Mouse (Mus musculus): ENCODE data around the gene Zfp229. TPM values are rescaled to one million over a fixed set of nuclear protein-coding genes. Genes with fewer than 3 reads are reported as not detected.

Gene Zfp229
- polyA plus RNA-seq, 1 experiment from 2014 or later = 5.2 TPM

DNA sequence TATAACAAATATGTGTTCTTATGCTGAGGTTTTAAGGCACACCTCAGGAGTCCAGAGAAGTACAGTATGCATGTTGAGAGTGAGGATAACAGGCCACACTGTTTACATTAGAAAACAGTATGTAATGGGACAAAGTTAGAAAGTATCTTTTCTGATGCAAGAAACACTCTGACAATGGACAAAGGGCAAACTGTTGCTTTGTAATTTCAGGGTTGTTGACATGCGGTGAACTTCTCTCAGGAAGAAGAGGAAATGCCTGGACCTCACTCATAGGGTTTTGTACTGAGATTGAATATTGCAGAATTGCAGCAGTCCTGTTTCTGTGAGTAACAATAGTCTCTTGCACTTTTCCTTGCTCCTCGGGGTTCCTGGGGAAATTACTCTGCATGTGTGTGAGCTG lies 22.2 kb upstream of the Zfp229 start:
- Histone ChIP-seq H3K36me3 (ENCODE audit: control insufficient read depth, insufficient read depth, low read length) (peaks cover 23% of the 10 kb centered on the region), H3K4me3 (ENCODE audit: control insufficient read depth in 1 of 2, insufficient read depth in 1 of 2, low read depth in 1 of 2, low read length in 2 of 2) (peak overlapping the region; percentile 9 to 70; a peak in 3 of 4 replicates), H3K27ac (replicated peaks in 1 of 2; ENCODE audit: control insufficient read depth in 1 of 2, insufficient read depth in 1 of 2, low read depth in 2 of 2, low read length in 2 of 2) (peak overlapping the region; percentile 22 to 41; a peak in 2 of 4 replicates), H3K9ac (ENCODE audit: low read length) (peak overlapping the region; percentile 84), H3K9me3 (ENCODE audit: control insufficient read depth, low read length) (no peaks in the 10 kb centered on the region), H3K4me1 (ENCODE audit: control insufficient read depth in 2 of 2, insufficient read depth in 2 of 2, low read length in 2 of 2) (peaks cover 3 to 5% of the 10 kb centered on the region in 2 experiments; a peak in 2 of 4 replicates), H3K4me2 (ENCODE audit: low read length) (peak overlapping the region; percentile 79), H3K27me3 (ENCODE audit: control insufficient read depth, insufficient read depth, low read length) (no peaks in the 10 kb centered on the region)
- ATAC-seq (ENCODE audit: insufficient number of reproducible peaks, insufficient read depth, low FRiP score, low read depth) = no peak
- WGBS = 56% methylated on average over 2 of the region's 2 CpGs

DNA sequence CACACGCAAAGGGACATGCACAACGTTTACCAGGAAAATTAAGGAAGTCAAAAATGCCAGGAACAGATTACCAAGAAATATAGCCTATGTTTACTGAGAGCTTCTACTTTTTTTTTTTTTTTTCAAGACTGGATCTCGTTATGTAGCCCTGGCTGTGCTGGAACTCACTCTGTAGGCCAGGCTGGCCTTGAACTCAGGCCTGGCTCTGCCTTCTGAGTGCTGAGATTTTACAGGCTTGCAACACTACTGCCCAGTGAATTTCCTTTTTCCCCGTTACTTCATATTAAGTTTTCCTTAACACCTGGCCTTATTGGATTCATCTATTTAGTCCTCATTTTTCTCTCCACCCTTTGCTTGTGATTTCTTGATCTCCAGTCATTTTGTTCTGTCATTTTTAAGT lies 2.5 kb downstream of the Zfp229 start:
- H3K27ac ChIP-seq (replicated peaks in 1 of 2; ENCODE audit: control insufficient read depth in 1 of 2, insufficient read depth in 1 of 2, low read depth in 2 of 2, low read length in 2 of 2) = peak overlapping the region; percentile 67 to 68; a peak in 3 of 4 replicates
- 89% methylated on average over 4 of the region's 4 CpGs for WGBS

DNA sequence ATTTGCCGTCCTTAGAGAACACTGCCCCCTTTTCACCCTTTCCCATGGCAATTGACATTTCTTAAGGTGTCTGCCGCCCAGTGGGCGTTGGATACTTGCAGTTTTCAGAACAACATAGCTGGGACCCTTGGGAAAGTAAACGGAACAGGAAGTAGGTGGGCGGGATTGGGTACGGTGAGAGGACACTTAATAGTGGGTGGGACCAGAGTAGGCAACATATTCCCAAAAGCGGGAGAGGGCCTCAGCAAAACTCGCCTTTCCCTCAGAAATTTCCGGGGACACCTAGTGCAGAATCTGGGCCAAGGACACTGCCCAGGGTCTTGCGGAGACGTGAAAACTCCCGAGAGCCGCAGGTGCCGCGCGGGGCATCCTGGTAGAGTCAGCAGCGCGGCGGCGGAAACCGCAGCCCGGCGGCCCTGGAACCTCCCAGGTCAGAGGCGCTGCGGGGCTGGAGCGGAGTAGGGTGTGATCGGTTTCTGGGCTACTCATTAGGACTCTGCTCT lies 3.0 kb downstream of the Zfp229 start:
- Histone ChIP-seq H3K9me3 (ENCODE audit: control insufficient read depth, low read length) (no peaks in the 10 kb centered on the region), H3K4me3 (ENCODE audit: control insufficient read depth in 1 of 2, insufficient read depth in 1 of 2, low read depth in 1 of 2, low read length in 2 of 2) (peak overlapping the region; percentile 58 to 71), H3K9ac (ENCODE audit: low read length) (peak overlapping the region; percentile 74), H3K27me3 (ENCODE audit: control insufficient read depth, insufficient read depth, low read length) (no peaks in the 10 kb centered on the region), H3K27ac (replicated peaks in 1 of 2; ENCODE audit: control insufficient read depth in 1 of 2, insufficient read depth in 1 of 2, low read depth in 2 of 2, low read length in 2 of 2) (peak overlapping the region; percentile 67 to 68), H3K4me1 (ENCODE audit: control insufficient read depth in 2 of 2, insufficient read depth in 2 of 2, low read length in 2 of 2) (peaks cover 3 to 8% of the 10 kb centered on the region in 2 experiments; a peak in 3 of 4 replicates), H3K4me2 (ENCODE audit: low read length) (peak overlapping the region; percentile 71), H3K36me3 (ENCODE audit: control insufficient read depth, insufficient read depth, low read length) (peaks cover 16% of the 10 kb centered on the region)
- WGBS = under 1% methylated on average over 27 of the region's 27 CpGs
- peak; percentile 87 for ATAC-seq (ENCODE audit: insufficient number of reproducible peaks, insufficient read depth, low FRiP score, low read depth)

More for the DNA sequence above, 2.5 kb downstream of the Zfp229 start:
- H3K9me3 ChIP-seq (ENCODE audit: control insufficient read depth, low read length) = no peaks in the 10 kb centered on the region
- no peaks in the 10 kb centered on the region for H3K27me3 ChIP-seq (ENCODE audit: control insufficient read depth, insufficient read depth, low read length)
- H3K36me3 ChIP-seq (ENCODE audit: control insufficient read depth, insufficient read depth, low read length) = peaks cover 14% of the 10 kb centered on the region
- H3K9ac ChIP-seq (ENCODE audit: low read length) = peak overlapping the region; percentile 74
- peak overlapping the region; percentile 71 for H3K4me2 ChIP-seq (ENCODE audit: low read length)
- no peak for ATAC-seq (ENCODE audit: insufficient number of reproducible peaks, insufficient read depth, low FRiP score, low read depth)
- peaks cover 3 to 8% of the 10 kb centered on the region in 2 experiments; a peak in 3 of 4 replicates for H3K4me1 ChIP-seq (ENCODE audit: control insufficient read depth in 2 of 2, insufficient read depth in 2 of 2, low read length in 2 of 2)
- peak overlapping the region; percentile 58 to 71; a peak in 3 of 4 replicates for H3K4me3 ChIP-seq (ENCODE audit: control insufficient read depth in 1 of 2, insufficient read depth in 1 of 2, low read depth in 1 of 2, low read length in 2 of 2)

DNA sequence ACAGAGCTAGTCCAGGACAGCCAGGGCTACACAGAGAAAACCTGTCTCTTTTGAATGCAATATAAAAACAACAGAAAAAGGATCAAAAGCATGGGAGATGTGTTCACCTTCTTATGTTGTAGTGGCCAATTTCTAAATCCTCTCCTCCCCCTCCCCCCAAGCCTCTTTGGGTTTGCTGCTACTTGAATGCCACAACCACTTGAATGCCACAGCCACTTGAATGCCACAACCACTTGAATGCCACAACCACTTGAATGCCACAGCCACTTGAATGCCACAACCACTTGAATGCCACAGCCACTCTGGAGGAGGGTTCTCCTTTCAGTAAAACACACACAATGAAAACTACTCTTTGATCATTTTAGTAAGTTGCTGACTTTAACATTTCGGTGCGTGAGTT lies 22.2 kb downstream of the Zfp229 start:
- Histone ChIP-seq H3K9me3 (ENCODE audit: control insufficient read depth, low read length) (no peaks in the 10 kb centered on the region), H3K4me3 (ENCODE audit: control insufficient read depth in 1 of 2, insufficient read depth in 1 of 2, low read depth in 1 of 2, low read length in 2 of 2) (no peak overlapping the region), H3K36me3 (ENCODE audit: control insufficient read depth, insufficient read depth, low read length) (no peaks in the 10 kb centered on the region), H3K4me2 (ENCODE audit: low read length) (no peak overlapping the region), H3K4me1 (ENCODE audit: control insufficient read depth in 2 of 2, insufficient read depth in 2 of 2, low read length in 2 of 2) (0 out of 4 replicates have a peak, but pooled peaks cover 0 to 3% of the 10 kb centered on the region in 2 experiments), H3K27me3 (ENCODE audit: control insufficient read depth, insufficient read depth, low read length) (no peaks in the 10 kb centered on the region), H3K9ac (ENCODE audit: low read length) (no peak overlapping the region), H3K27ac (replicated peaks in 1 of 2; ENCODE audit: control insufficient read depth in 1 of 2, insufficient read depth in 1 of 2, low read depth in 2 of 2, low read length in 2 of 2) (no peak overlapping the region)
- no peak for ATAC-seq (ENCODE audit: insufficient number of reproducible peaks, insufficient read depth, low FRiP score, low read depth)
- 54% methylated on average over 2 of the region's 2 CpGs for WGBS

DNA sequence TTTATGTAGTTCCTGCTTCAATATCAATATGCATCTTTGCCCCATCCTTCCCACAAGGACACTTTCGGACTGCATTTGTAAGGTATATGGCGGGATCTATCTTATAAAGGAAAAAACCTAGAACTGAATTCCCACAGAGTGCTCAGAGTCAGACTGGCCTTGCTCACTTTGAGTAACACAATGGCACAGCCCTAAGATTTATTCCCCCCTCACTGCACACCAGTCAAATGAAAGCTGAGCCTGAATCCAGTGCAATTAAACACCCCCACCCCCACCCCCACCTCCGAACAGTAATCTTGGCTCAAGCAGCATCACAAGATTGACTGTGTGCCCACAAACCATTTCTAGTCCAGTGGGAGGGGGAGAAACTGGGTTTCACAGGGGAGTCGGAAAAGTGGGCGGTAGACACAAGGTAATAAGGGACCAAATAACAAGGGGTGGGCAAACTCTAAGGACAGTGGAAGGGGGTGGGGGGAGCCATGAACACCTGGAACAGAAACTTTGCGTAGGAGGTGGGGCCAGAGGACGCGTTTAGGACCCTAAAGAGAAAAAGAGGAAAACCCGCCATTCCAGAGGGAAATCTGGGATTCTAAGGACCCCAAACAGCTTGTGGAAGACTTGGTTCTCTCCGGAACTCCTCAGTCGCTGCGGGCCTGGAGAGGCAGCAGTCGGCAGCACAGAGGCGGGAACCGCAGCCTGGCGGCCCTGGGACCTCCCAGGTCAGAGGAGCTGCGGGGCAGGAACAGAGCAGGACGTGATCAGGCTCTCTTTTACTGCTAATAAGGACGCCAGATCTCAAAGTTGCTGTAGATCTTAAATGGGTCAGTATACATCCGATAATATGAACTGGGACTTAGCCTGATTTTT lies 23.0 kb downstream of the Zfp229 start:
- Histone ChIP-seq H3K4me3 (ENCODE audit: control insufficient read depth in 1 of 2, insufficient read depth in 1 of 2, low read depth in 1 of 2, low read length in 2 of 2) (peak overlapping the region; percentile 39 to 44), H3K4me2 (ENCODE audit: low read length) (peak overlapping the region; percentile 69), H3K9me3 (ENCODE audit: control insufficient read depth, low read length) (no peaks in the 10 kb centered on the region), H3K27ac (replicated peaks in 1 of 2; ENCODE audit: control insufficient read depth in 1 of 2, insufficient read depth in 1 of 2, low read depth in 2 of 2, low read length in 2 of 2) (no peak overlapping the region), H3K36me3 (ENCODE audit: control insufficient read depth, insufficient read depth, low read length) (no peaks in the 10 kb centered on the region), H3K27me3 (ENCODE audit: control insufficient read depth, insufficient read depth, low read length) (no peaks in the 10 kb centered on the region), H3K9ac (ENCODE audit: low read length) (peak overlapping the region; percentile 67), H3K4me1 (ENCODE audit: control insufficient read depth in 2 of 2, insufficient read depth in 2 of 2, low read length in 2 of 2) (0 out of 4 replicates have a peak, but pooled peaks cover 0 to 3% of the 10 kb centered on the region in 2 experiments)
- ATAC-seq (ENCODE audit: insufficient number of reproducible peaks, insufficient read depth, low FRiP score, low read depth) = no peak
- WGBS = 12% methylated on average over 20 of the region's 20 CpGs

DNA sequence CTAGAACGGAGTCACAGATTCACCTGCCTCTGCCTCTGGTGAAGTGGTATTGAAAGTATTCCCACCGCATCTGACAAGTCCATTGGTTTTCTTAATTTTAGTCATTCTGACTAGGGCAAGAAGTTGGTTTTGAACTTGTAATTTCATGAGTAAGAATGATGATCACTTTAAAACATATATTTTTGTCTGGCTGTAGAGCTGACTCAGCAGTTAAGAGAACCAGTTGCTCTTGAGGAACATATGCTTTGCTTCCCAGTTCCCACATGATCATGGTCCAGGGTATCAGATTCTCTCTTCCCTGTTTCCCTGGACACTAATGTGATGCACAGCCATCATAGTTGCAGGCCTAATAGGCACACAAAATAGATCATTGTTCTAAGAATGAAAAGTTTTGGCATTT lies 39.7 kb downstream of the Zfp229 start:
- no peak overlapping the region for H3K9ac ChIP-seq (ENCODE audit: low read length)
- H3K9me3 ChIP-seq (ENCODE audit: control insufficient read depth, low read length) = peaks cover 4% of the 10 kb centered on the region; the same call in 1 of the 2 replicates
- WGBS = 75% methylated on average over 2 of the region's 2 CpGs
- H3K36me3 ChIP-seq (ENCODE audit: control insufficient read depth, insufficient read depth, low read length) = no peaks in the 10 kb centered on the region
- H3K4me1 ChIP-seq (ENCODE audit: control insufficient read depth in 2 of 2, insufficient read depth in 2 of 2, low read length in 2 of 2) = no peaks in the 10 kb centered on the region
- no peak overlapping the region for H3K4me3 ChIP-seq (ENCODE audit: control insufficient read depth in 1 of 2, insufficient read depth in 1 of 2, low read depth in 1 of 2, low read length in 2 of 2)
- H3K4me2 ChIP-seq (ENCODE audit: low read length) = no peak overlapping the region
- no peak overlapping the region for H3K27ac ChIP-seq (replicated peaks in 1 of 2; ENCODE audit: control insufficient read depth in 1 of 2, insufficient read depth in 1 of 2, low read depth in 2 of 2, low read length in 2 of 2)
- no peaks in the 10 kb centered on the region for H3K27me3 ChIP-seq (ENCODE audit: control insufficient read depth, insufficient read depth, low read length)
- ATAC-seq (ENCODE audit: insufficient number of reproducible peaks, insufficient read depth, low FRiP score, low read depth) = no peak

DNA sequence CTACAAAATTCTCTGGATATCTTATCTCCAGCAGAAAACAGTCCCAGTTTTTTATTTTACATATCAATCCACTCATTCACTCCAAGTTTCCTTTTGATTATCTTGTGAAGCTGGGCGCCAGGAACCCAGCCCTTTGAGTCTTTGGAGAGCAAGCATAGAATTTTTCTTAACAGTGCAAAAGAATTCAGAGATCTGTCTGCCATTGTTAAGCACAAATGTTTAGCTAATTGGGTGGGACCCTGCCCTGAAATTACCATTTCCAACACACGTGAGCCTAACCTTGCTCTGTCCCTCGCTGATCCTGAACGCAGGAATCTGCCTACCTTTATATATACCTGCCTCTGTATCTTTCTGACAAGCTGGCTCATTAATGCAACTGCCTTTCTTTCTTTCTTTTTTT lies 61.7 kb downstream of the Zfp229 start:
- Histone ChIP-seq H3K27ac (replicated peaks in 1 of 2; ENCODE audit: control insufficient read depth in 1 of 2, insufficient read depth in 1 of 2, low read depth in 2 of 2, low read length in 2 of 2) (no peak overlapping the region), H3K4me3 (ENCODE audit: control insufficient read depth in 1 of 2, insufficient read depth in 1 of 2, low read depth in 1 of 2, low read length in 2 of 2) (no peak overlapping the region), H3K27me3 (ENCODE audit: control insufficient read depth, insufficient read depth, low read length) (no peaks in the 10 kb centered on the region), H3K36me3 (ENCODE audit: control insufficient read depth, insufficient read depth, low read length) (no peaks in the 10 kb centered on the region), H3K4me1 (ENCODE audit: control insufficient read depth in 2 of 2, insufficient read depth in 2 of 2, low read length in 2 of 2) (no peaks in the 10 kb centered on the region), H3K9me3 (ENCODE audit: control insufficient read depth, low read length) (peaks cover 12% of the 10 kb centered on the region; the same call in 1 of the 2 replicates), H3K4me2 (ENCODE audit: low read length) (no peak overlapping the region), H3K9ac (ENCODE audit: low read length) (no peak overlapping the region)
- WGBS = 73% methylated on average over 4 of the region's 4 CpGs
- ATAC-seq (ENCODE audit: insufficient number of reproducible peaks, insufficient read depth, low FRiP score, low read depth) = no peak

Data from heart, embryonic 14.5 days (tissue).